Mouse (Mus musculus): Measurements from ENCODE around the gene Hoxa3.

The Hoxa3 gene

GRCm38 (mm10) chr6:52208072-52208867 lies 4.9 kb downstream of the Hoxa3 start, which contains the start of gene Hoxa6:
Hoxa6 (minus strand) TSS chr6:52208722.
- H3K4me1 ChIP-seq (replicated peaks; ENCODE audit: low read depth, low read length): peaks cover 61% of the 10 kb centered on the region
- H3K9me3 ChIP-seq (ENCODE audit: low read length): no peaks in the 10 kb centered on the region
- peaks cover 98% of the 10 kb centered on the region for H3K27me3 ChIP-seq (ENCODE audit: insufficient read depth, low read length)
- H3K4me3 ChIP-seq (replicated peaks; ENCODE audit: low read length): peak within 1 kb of the TSS; percentile 52; the same call in 1 of the 2 replicates
- TF ChIP-seq NANOG (IDR thresholded peaks at IDR 0.05; ENCODE audit: borderline replicate concordance, low read length): no peak
- TF ChIP-seq POU5F1 (IDR thresholded peaks at IDR 0.05; ENCODE audit: borderline replicate concordance, low read length): no peak
- TF ChIP-seq CTCF (conservative IDR thresholded peaks at IDR 0.05; ENCODE audit: low read length): no peak
- no peaks in the 10 kb centered on the region for H3K36me3 ChIP-seq (ENCODE audit: insufficient read depth, low read length)

GRCm38 (mm10) chr6:52207684-52207976 lies 5.5 kb downstream of the Hoxa3 start:
- Histone ChIP-seq H3K36me3 (ENCODE audit: insufficient read depth, low read length) (no peaks in the 10 kb centered on the region), H3K9me3 (ENCODE audit: low read length) (no peaks in the 10 kb centered on the region), H3K4me1 (replicated peaks; ENCODE audit: low read depth, low read length) (peaks cover 61% of the 10 kb centered on the region), H3K27me3 (ENCODE audit: insufficient read depth, low read length) (peaks cover 98% of the 10 kb centered on the region), H3K4me3 (replicated peaks; ENCODE audit: low read length) (no peak overlapping the region)
- TF ChIP-seq POU5F1 (IDR thresholded peaks at IDR 0.05; ENCODE audit: borderline replicate concordance, low read length) (no peak), CTCF (conservative IDR thresholded peaks at IDR 0.05; ENCODE audit: low read length) (no peak), NANOG (IDR thresholded peaks at IDR 0.05; ENCODE audit: borderline replicate concordance, low read length) (no peak)

DNA sequence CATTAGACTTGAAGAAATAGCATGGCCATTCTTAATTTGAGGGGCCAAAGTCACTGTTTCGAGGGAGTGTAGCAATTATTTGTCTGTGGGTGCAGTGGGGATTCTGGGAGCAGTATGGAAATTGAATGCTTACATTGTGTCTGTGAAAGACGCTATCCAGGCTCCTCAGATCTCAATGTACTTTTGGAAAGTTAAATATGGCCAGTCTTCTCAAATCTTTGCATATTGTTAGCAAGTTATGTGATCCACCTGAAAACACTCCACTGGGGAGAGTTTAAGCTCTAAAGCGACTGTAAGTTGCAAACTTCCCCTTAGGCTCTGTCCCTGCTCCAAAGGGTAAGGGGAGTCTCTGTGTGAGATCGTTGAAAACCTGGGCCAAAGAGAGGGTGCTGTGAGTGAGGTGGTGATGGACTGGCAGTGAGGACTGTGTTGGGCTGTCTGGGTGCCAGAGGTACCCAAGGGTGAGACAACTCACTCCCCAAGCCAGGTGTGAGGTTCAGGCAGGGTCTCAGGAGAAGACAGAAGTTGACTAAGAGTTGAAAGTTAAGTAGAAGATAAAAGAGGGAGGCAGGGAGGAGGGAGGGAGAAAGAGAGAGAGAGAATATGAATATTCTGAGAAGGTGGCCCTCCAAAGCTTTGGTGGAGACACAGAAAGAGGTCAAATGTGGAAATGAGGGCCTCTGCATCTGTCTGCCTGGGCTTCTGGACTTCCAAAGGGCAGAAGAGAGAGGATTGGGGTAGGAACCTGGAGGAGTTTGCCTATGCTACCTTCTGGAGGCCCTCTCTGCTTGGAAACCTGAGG lies 6.1 kb downstream of the Hoxa3 start:
- Histone ChIP-seq H3K9me3 (ENCODE audit: low read length) (no peaks in the 10 kb centered on the region), H3K36me3 (ENCODE audit: insufficient read depth, low read length) (no peaks in the 10 kb centered on the region), H3K27me3 (ENCODE audit: insufficient read depth, low read length) (peaks cover 98% of the 10 kb centered on the region), H3K4me3 (replicated peaks; ENCODE audit: low read length) (no peak overlapping the region), H3K4me1 (replicated peaks; ENCODE audit: low read depth, low read length) (peaks cover 59% of the 10 kb centered on the region)
- no peak for TF ChIP-seq POU5F1 (IDR thresholded peaks at IDR 0.05; ENCODE audit: borderline replicate concordance, low read length)
- no peak for TF ChIP-seq NANOG (IDR thresholded peaks at IDR 0.05; ENCODE audit: borderline replicate concordance, low read length)
- TF ChIP-seq CTCF (conservative IDR thresholded peaks at IDR 0.05; ENCODE audit: low read length): no peak

DNA sequence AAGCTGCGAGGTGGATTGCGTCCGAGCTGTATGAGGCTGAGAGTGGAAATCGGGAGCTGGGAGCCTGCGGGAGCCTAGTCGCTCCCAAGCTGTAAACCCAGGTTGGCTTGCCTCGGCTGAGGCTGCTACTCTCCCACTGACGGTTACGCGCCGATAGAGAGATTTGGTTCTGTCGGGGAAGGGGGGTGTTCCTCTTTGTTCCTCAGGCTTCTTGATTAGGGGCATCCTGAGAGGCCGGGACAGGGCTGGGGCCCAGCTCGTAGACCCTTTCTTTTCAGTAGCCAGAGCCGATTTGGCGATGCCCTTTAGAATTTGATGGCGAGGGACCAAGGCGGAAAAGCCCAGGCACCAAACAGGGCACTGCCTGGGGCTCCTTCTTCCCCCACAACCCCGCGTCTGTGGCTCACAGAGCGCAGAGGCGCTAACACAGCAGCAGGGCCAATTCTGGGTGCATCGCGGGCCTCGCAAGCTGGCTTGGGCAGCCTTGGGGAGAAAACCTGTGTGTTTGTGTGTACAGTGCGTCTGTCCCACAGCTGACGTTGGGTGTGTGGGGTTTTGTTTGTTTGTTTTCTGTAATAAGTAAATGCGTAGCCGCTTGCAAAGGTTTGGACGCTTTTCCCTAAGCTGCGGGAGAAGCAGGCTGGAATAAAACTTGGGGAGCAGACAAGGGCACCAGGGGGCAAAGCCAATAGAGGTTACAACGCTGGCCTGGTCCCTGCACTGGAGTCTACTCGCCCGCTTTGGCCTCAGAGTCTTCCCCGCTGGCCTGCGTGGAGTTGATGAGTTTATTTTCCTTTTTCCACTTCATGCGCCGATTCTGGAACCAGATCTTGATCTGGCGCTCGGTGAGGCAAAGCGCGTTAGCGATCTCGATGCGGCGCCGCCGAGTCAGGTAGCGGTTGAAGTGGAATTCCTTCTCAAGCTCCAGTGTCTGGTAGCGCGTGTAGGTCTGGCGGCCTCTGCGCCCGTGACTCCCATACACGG lies 7.2 kb downstream of the Hoxa3 start:
- Histone ChIP-seq H3K9me3 (ENCODE audit: low read length) (no peaks in the 10 kb centered on the region), H3K36me3 (ENCODE audit: insufficient read depth, low read length) (no peaks in the 10 kb centered on the region), H3K27me3 (ENCODE audit: insufficient read depth, low read length) (peaks cover 98% of the 10 kb centered on the region), H3K4me1 (replicated peaks; ENCODE audit: low read depth, low read length) (peaks cover 48% of the 10 kb centered on the region), H3K4me3 (replicated peaks; ENCODE audit: low read length) (0 out of 2 replicates have a peak overlapping the region, but pooled peaks have one; percentile 32)
- no peak for TF ChIP-seq NANOG (IDR thresholded peaks at IDR 0.05; ENCODE audit: borderline replicate concordance, low read length)
- TF ChIP-seq CTCF (conservative IDR thresholded peaks at IDR 0.05; ENCODE audit: low read length): no peak
- no peak for TF ChIP-seq POU5F1 (IDR thresholded peaks at IDR 0.05; ENCODE audit: borderline replicate concordance, low read length)

DNA sequence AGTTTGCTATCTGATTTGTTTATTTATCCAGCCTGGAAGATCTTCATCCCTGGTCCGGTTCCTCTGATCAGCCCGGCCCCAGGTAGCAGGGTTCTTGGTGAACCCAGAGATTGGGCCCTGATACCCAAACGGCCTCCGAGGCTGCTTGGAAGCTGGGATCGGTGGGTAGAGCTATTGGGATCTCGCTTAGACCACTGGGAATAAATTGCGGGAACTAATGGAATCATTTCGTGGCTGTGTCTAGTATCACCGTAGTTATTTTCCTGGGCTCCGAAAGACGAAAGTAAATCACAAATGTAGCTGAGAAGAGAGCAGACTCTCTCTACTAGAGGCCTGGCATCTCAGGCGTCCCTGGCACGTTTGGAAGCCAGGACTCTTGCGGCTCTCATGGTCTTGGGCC lies 7.9 kb downstream of the Hoxa3 start:
- TF ChIP-seq POU5F1 (IDR thresholded peaks at IDR 0.05; ENCODE audit: borderline replicate concordance, low read length) (no peak), CTCF (conservative IDR thresholded peaks at IDR 0.05; ENCODE audit: low read length) (no peak), NANOG (IDR thresholded peaks at IDR 0.05; ENCODE audit: borderline replicate concordance, low read length) (no peak)
- Histone ChIP-seq H3K9me3 (ENCODE audit: low read length) (no peaks in the 10 kb centered on the region), H3K27me3 (ENCODE audit: insufficient read depth, low read length) (peaks cover 99% of the 10 kb centered on the region), H3K36me3 (ENCODE audit: insufficient read depth, low read length) (no peaks in the 10 kb centered on the region), H3K4me1 (replicated peaks; ENCODE audit: low read depth, low read length) (peaks cover 53% of the 10 kb centered on the region), H3K4me3 (replicated peaks; ENCODE audit: low read length) (no peak overlapping the region)

GRCm38 (mm10) chr6:52204050-52204752 lies 8.9 kb downstream of the Hoxa3 start, which contains the start of gene Hoxa5:
Hoxa5 (minus strand) TSS chr6:52204587.
- Histone ChIP-seq H3K4me3 (replicated peaks; ENCODE audit: low read length) (peak within 1 kb of the TSS; percentile 78), H3K27me3 (ENCODE audit: insufficient read depth, low read length) (peaks cover 99% of the 10 kb centered on the region), H3K9me3 (ENCODE audit: low read length) (no peaks in the 10 kb centered on the region), H3K36me3 (ENCODE audit: insufficient read depth, low read length) (no peaks in the 10 kb centered on the region), H3K4me1 (replicated peaks; ENCODE audit: low read depth, low read length) (peaks cover 55% of the 10 kb centered on the region)
- TF ChIP-seq POU5F1 (IDR thresholded peaks at IDR 0.05; ENCODE audit: borderline replicate concordance, low read length): no peak
- peak; percentile 38 for TF ChIP-seq CTCF (conservative IDR thresholded peaks at IDR 0.05; ENCODE audit: low read length)

DNA sequence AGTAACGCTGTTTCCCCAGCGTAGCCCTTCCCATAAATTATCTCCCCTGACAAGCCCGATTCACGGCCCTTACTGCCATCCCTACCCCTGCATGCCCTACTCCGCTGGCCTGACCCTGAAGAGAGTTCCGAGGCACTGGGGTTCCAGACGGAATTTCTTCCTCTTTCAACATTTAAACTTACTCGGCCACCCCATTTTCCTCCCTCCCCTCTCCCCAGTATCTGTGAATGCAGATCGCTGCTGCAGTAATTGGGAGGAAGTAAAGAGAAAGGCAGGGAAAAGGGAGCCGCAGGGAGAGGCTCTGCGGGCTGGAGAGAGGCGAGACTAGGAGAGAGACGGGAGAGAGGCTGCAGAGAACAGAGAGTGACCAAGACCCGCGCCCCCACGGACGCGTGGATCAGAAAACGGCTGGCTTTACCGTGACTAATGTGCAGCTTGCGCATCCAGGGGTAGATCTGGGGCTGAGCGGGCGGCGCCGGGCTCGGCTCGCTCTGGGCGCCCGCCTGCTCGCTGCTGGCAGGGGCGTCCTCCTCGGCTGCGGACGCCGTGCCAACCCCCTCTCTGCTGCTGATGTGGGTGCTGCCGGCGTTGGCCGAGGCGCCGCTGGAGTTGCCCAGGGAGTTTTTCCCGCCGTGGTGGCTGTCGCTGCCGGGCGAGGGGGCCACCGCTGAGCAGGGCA lies 9.6 kb downstream of the Hoxa3 start:
- Histone ChIP-seq H3K27me3 (ENCODE audit: insufficient read depth, low read length) (peaks cover 100% of the 10 kb centered on the region), H3K36me3 (ENCODE audit: insufficient read depth, low read length) (no peaks in the 10 kb centered on the region), H3K4me3 (replicated peaks; ENCODE audit: low read length) (peak overlapping the region; percentile 78), H3K4me1 (replicated peaks; ENCODE audit: low read depth, low read length) (peaks cover 49% of the 10 kb centered on the region), H3K9me3 (ENCODE audit: low read length) (no peaks in the 10 kb centered on the region)
- TF ChIP-seq POU5F1 (IDR thresholded peaks at IDR 0.05; ENCODE audit: borderline replicate concordance, low read length) (no peak), CTCF (conservative IDR thresholded peaks at IDR 0.05; ENCODE audit: low read length) (no peak), NANOG (IDR thresholded peaks at IDR 0.05; ENCODE audit: borderline replicate concordance, low read length) (no peak)
